Mouse (Mus musculus) liver, embryonic 15.5 days (tissue): Measurements from ENCODE around the gene Gabbr2. TPM values are rescaled to one million over a fixed set of nuclear protein-coding genes. Genes with fewer than 3 reads are reported as not detected.

Source experiments
- ATAC-seq: fragments of 200-750 bp; cut with Nextera tagmentation; 2 replicates; pipeline ENCODE4 v1.8.0; 2017; ENCODE audit warnings: moderate number of reproducible peaks, mild to moderate bottlenecking, moderate library complexity; ENCODE audit not compliant: insufficient read depth
- H3K27ac ChIP-seq: fragments of 300-500 bp; sonication (generic); replicated peaks from 2 replicates; pipeline ENCODE4 v1.5.1; 2015; ENCODE audit warnings: mild to moderate bottlenecking, inconsistent platforms
- H3K27me3 ChIP-seq: fragments of 300-500 bp; sonication (generic); 2 replicates; pipeline ENCODE4 v1.6.1; 2015; ENCODE audit warnings: mild to moderate bottlenecking, inconsistent platforms
- H3K36me3 ChIP-seq: fragments of 300-500 bp; sonication (generic); replicated peaks from 2 replicates; pipeline ENCODE4 v1.6.1; 2015; ENCODE audit warnings: moderate library complexity, mild to moderate bottlenecking, inconsistent platforms
- H3K4me1 ChIP-seq: fragments of 300-500 bp; sonication (generic); replicated peaks from 2 replicates; pipeline ENCODE4 v1.6.1; 2015; ENCODE audit warnings: inconsistent platforms
- H3K4me2 ChIP-seq: fragments of 300-500 bp; sonication (generic); 2 replicates; pipeline ENCODE4 v1.6.1; 2015; ENCODE audit warnings: moderate library complexity, mild to moderate bottlenecking, inconsistent platforms
- H3K4me3 ChIP-seq: fragments of 300-500 bp; sonication (generic); replicated peaks from 2 replicates; pipeline ENCODE4 v1.5.1; 2015; ENCODE audit warnings: mild to moderate bottlenecking, inconsistent platforms
- H3K9ac ChIP-seq: fragments of 300-500 bp; sonication (generic); 2 replicates; pipeline ENCODE4 v1.6.1; 2015; ENCODE audit warnings: moderate library complexity, mild to moderate bottlenecking, inconsistent platforms
- H3K9me3 ChIP-seq: fragments of 300-500 bp; sonication (generic); replicated peaks from 2 replicates; pipeline ENCODE4 v1.6.1; 2016; ENCODE audit warnings: inconsistent platforms
- WGBS: fragments of 180-500 bp; shearing (Covaris S2); methylation state at CpG from one replicate; pipeline ENCODE4 v1.1.7; 2015; ENCODE audit warnings: mixed read lengths; ENCODE audit not compliant: insufficient replicate concordance; 5-methylcytosine and 5-hydroxymethylcytosine counted together
- polyA plus RNA-seq: library from polyadenylated mRNA; unstranded; fragments of >200 nt; fragmentation: Nextera tagmentation; extraction: Ambion mirVana; gene quantifications from 2 replicates; pipeline ENCODE4 v1.2.1, GENCODE M21; 2015

Gabbr2 gene
- polyA plus RNA-seq, 1 experiment from 2014 or later = 0.02 TPM

- no peaks in the 10 kb centered on the region for H3K27me3 ChIP-seq
- no peak for ATAC-seq
- no peak overlapping the region for H3K4me3 ChIP-seq
- H3K4me2 ChIP-seq = no peak overlapping the region
- H3K36me3 ChIP-seq = no peaks in the 10 kb centered on the region
- H3K4me1 ChIP-seq = no peaks in the 10 kb centered on the region
- 20% methylated on average over 3 of the region's 3 CpGs for WGBS
- H3K9me3 ChIP-seq = no peaks in the 10 kb centered on the region
- no peak overlapping the region for H3K9ac ChIP-seq
- H3K27ac ChIP-seq = no peak overlapping the region
Measured at GRCm38 (mm10) chr4:47015156-47015555, 23.5 kb upstream of the Gabbr2 start.

GRCm38 (mm10) chr4:47012476-47012875 lies 20.8 kb upstream of the Gabbr2 start:
- Histone ChIP-seq H3K27me3 (peaks cover 6% of the 10 kb centered on the region; the same call in 1 of the 2 replicates), H3K9ac (no peak overlapping the region), H3K9me3 (no peaks in the 10 kb centered on the region), H3K4me3 (no peak overlapping the region), H3K27ac (no peak overlapping the region), H3K4me1 (no peaks in the 10 kb centered on the region), H3K4me2 (no peak overlapping the region), H3K36me3 (no peaks in the 10 kb centered on the region)
- 62% methylated on average over 10 of the region's 10 CpGs for WGBS
- ATAC-seq = no peak

GRCm38 (mm10) chr4:47010400-47011231 lies 18.9 kb upstream of the Gabbr2 start:
- ATAC-seq = no peak
- H3K9me3 ChIP-seq = no peaks in the 10 kb centered on the region
- no peaks in the 10 kb centered on the region for H3K36me3 ChIP-seq
- no peak overlapping the region for H3K4me3 ChIP-seq
- peak overlapping the region; percentile 23 for H3K4me2 ChIP-seq
- H3K27ac ChIP-seq = no peak overlapping the region; the same call in 1 of the 2 replicates
- WGBS = 18% methylated on average over 12 of the region's 12 CpGs
- H3K4me1 ChIP-seq = no peaks in the 10 kb centered on the region
- H3K9ac ChIP-seq = no peak overlapping the region
- H3K27me3 ChIP-seq = peaks cover 6% of the 10 kb centered on the region; the same call in 1 of the 2 replicates

DNA sequence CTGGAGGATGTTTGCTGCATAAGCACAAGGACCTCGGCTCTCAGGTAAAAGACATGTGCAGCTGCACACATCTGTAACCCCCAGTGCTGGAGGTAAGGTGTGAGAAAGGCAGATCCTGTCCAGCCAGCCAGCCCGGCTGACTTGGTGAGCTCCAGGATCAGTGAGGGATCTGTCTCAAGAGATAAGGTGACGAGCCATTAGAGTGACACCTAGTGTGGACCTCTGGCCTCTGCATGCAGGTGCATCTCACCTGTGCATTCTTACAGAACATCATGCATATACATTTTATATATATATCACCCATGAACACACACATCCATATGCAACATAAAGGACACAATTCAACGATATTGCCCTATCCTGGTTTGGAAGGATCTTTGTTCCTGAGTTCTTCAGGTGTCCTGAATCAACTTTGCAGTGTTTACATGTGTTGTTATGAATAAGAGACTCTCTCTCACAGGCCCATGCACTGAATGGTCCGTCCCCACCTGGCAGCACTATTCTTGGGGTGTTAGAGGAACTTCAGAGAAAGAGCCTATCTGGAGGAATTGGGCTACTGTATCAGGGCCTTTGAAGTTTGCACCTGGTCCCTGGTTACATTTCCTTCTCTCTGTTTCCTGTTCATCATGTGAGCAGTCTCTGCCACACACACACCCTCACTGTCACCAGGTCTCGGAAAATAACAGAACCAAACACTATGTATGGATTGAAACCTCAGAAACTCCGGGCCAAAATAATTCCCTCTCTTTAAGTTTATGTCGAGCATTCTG lies 9.1 kb upstream of the Gabbr2 start:
- no peak for ATAC-seq
- Histone ChIP-seq H3K4me2 (no peak overlapping the region), H3K36me3 (no peaks in the 10 kb centered on the region), H3K27ac (no peak overlapping the region), H3K9me3 (no peaks in the 10 kb centered on the region), H3K27me3 (peaks cover 17% of the 10 kb centered on the region; the same call in 1 of the 2 replicates), H3K4me3 (no peak overlapping the region), H3K9ac (no peak overlapping the region), H3K4me1 (no peaks in the 10 kb centered on the region)
- 41% methylated on average over 8 of the region's 8 CpGs for WGBS

- H3K9ac ChIP-seq = no peak overlapping the region
- H3K27ac ChIP-seq = no peak overlapping the region
- H3K36me3 ChIP-seq = no peaks in the 10 kb centered on the region
- WGBS = 62% methylated on average over 2 of the region's 2 CpGs
- ATAC-seq = no peak
- no peak overlapping the region for H3K4me2 ChIP-seq
- no peak overlapping the region for H3K4me3 ChIP-seq
- H3K27me3 ChIP-seq = peaks cover 37% of the 10 kb centered on the region
- no peaks in the 10 kb centered on the region for H3K9me3 ChIP-seq
- no peaks in the 10 kb centered on the region for H3K4me1 ChIP-seq
Measured at GRCm38 (mm10) chr4:46997969-46998368, 6.3 kb upstream of the Gabbr2 start.

GRCm38 (mm10) chr4:46992827-46993473 lies 1.3 kb upstream of the Gabbr2 start:
- Histone ChIP-seq H3K4me2 (no peak overlapping the region), H3K4me3 (no peak overlapping the region), H3K9me3 (no peaks in the 10 kb centered on the region), H3K9ac (no peak overlapping the region), H3K27me3 (peaks cover 73% of the 10 kb centered on the region), H3K4me1 (0 out of 2 replicates have a peak, but pooled peaks cover 2% of the 10 kb centered on the region), H3K27ac (no peak overlapping the region), H3K36me3 (no peaks in the 10 kb centered on the region)
- 6% methylated on average over 8 of the region's 8 CpGs for WGBS
- ATAC-seq = no peak

DNA sequence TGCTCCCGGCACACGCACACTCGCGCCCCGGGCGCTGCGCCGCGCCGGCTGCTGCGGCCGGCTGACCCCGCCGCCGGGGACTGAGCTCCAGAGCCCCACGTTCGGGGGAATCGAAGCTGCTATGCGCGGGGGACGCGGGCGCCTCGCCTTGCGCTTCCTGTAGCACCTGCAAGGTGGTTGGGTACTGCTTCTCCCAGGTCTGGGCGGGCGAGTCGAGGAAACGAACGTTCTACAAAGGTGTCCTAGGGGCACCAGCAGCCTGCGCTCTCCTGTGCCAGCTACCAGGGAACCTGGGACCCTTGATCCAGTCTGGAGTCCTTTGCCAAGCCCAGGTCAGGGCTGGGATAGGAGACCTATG lies 265 bp upstream of the Gabbr2 start:
- Histone ChIP-seq H3K4me3 (peak overlapping the region; percentile 38), H3K9ac (no peak overlapping the region), H3K27me3 (peaks cover 65% of the 10 kb centered on the region), H3K36me3 (no peaks in the 10 kb centered on the region), H3K9me3 (no peaks in the 10 kb centered on the region), H3K4me1 (0 out of 2 replicates have a peak, but pooled peaks cover 2% of the 10 kb centered on the region), H3K27ac (no peak overlapping the region), H3K4me2 (peak overlapping the region; percentile 58)
- 2% methylated on average over 28 of the region's 31 CpGs for WGBS
- no peak for ATAC-seq

DNA sequence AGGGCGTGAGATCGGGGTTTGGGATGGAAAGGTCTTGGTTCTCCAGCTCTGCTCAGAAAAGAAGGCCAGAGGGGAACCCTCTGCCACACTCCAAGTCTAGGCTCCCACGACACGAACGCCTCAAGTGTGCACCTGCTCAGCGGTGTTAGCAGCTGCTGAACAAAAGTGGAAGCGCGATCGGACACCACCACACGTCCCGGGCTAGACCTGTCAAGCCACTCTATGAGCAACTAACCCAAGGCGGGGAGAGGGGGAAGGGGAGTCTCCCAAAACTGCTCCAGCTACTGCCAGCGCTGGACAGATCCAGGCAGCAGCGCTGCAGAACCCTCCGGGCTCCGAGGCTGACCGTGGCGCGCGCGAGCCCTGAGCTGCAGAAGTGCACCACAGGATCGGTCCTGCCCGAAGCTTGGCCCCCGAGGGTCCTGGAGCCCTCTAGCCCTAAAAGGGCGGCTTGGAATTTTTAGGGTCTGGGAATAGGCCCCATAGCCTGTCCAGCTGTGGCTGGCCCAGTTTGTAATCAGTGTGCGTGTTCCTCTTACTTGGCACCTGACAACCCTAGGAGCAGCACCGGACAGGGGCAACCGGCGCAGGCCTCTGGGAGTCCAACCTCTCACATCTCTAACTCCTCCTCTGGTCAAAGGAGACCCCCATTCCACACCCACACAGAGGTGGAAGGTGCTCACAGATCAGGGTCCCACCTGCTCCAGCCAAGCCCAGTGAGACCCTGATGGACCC lies 1.2 kb downstream of the Gabbr2 start:
- Histone ChIP-seq H3K27me3 (peaks cover 69% of the 10 kb centered on the region), H3K4me2 (peak overlapping the region; percentile 58; the same call in 1 of the 2 replicates)

DNA sequence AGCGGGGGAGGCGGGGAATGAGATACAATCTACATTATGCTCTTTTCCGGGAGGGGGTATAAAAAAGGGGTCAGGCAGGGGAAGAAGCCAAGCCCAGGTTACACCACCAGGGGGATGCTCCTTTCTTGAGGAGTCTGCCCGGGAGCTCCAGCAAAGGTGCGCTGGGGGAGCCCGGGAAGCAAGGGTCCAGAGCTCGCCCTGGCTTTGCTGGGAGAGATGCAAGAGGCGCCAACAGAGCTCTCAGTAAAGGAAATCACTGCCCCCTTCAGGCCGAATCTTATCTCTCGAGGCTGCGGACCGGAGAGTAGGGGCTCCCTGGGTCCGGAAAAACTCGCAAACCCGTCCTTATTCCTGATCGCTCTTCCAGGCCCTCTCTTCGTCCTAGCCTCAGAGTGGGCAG lies 1.8 kb downstream of the Gabbr2 start:
- H3K9me3 ChIP-seq = no peaks in the 10 kb centered on the region
- no peak for ATAC-seq
- H3K27ac ChIP-seq = no peak overlapping the region
- 0 out of 2 replicates have a peak, but pooled peaks cover 2% of the 10 kb centered on the region for H3K4me1 ChIP-seq
- H3K4me3 ChIP-seq = no peak overlapping the region
- no peak overlapping the region for H3K9ac ChIP-seq
- H3K27me3 ChIP-seq = peaks cover 67% of the 10 kb centered on the region
- no peaks in the 10 kb centered on the region for H3K36me3 ChIP-seq
- no peak overlapping the region for H3K4me2 ChIP-seq
- 3% methylated on average over 17 of the region's 17 CpGs for WGBS

More for the DNA sequence above, 1.2 kb downstream of the Gabbr2 start:
- no peak overlapping the region for H3K9ac ChIP-seq
- no peaks in the 10 kb centered on the region for H3K36me3 ChIP-seq
- ATAC-seq = no peak
- H3K4me1 ChIP-seq = 0 out of 2 replicates have a peak, but pooled peaks cover 2% of the 10 kb centered on the region
- no peak overlapping the region for H3K4me3 ChIP-seq
- H3K27ac ChIP-seq = no peak overlapping the region
- no peaks in the 10 kb centered on the region for H3K9me3 ChIP-seq
- WGBS = 5% methylated on average over 29 of the region's 29 CpGs

DNA sequence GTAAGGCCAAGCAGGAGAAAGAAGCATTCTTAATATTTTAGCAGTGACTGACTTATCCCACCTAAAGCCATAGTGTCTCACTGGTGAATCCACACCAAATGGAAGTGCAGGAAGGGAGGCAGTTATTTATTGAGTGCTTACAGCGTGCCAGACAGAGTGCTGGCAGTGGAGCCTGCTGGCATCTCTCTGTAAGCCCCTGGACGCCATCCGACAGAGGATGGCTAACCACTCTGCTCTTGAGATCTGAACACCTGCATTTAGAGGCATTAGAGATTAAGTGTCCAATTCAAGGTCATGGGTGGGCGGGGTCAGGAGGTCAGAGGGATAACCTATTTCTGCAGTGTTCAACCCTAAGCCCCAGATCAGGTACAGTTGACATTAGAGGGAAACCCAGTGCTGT lies 2.8 kb downstream of the Gabbr2 start:
- Histone ChIP-seq H3K4me3 (no peak overlapping the region), H3K27ac (no peak overlapping the region), H3K36me3 (no peaks in the 10 kb centered on the region), H3K27me3 (peaks cover 57% of the 10 kb centered on the region), H3K9me3 (no peaks in the 10 kb centered on the region), H3K4me1 (0 out of 2 replicates have a peak, but pooled peaks cover 2% of the 10 kb centered on the region), H3K4me2 (no peak overlapping the region), H3K9ac (no peak overlapping the region)
- WGBS = 43% methylated on average over 4 of the region's 4 CpGs
- ATAC-seq = no peak
